Mouse (Mus musculus): ENCODE results near the gene Atf6b.

Gene Atf6b

GRCm38 (mm10) chr17:34700671-34701071 is 53.7 kb downstream of the Atf6b start:
- DNase-seq = no peak
